Mouse (Mus musculus) ES-E14 (cell line): ENCODE data around the gene Cdh10.

Experiments used
- CHD2 ChIP-seq: IDR thresholded peaks from 2 replicates; pipeline ENCODE4 v1.6.1; 2014; ENCODE audit warnings: mild to moderate bottlenecking, low read depth, low read length, inconsistent platforms
- HCFC1 ChIP-seq: IDR thresholded peaks from 2 replicates; pipeline ENCODE4 v1.6.1; 2012; ENCODE audit warnings: low read length, inconsistent platforms, borderline replicate concordance; ENCODE audit not compliant: insufficient read depth
- ZC3H11A ChIP-seq: IDR thresholded peaks from 2 replicates; pipeline ENCODE4 v1.6.1; 2012; ENCODE audit warnings: low read depth, mild to moderate bottlenecking, inconsistent platforms, low read length, borderline replicate concordance

GRCm38 (mm10) chr15:18984891-18985290, 166.1 kb downstream of the Cdh10 start:
- no peak for TF ChIP-seq ZC3H11A
- TF ChIP-seq CHD2, result no peak
- TF ChIP-seq HCFC1, result no peak
